Mouse (Mus musculus) ES-Bruce4 (cell line): ENCODE measurements around the gene Gnb5.

Source experiments
- CTCF ChIP-seq: IDR thresholded peaks from one replicate; pipeline ENCODE4 v1.8.1; 2011; ENCODE audit warnings: low read depth, low read length
- POLR2A ChIP-seq: IDR thresholded peaks from one replicate; pipeline ENCODE4 v1.8.1; 2011; ENCODE audit warnings: low read length; ENCODE audit not compliant: insufficient read depth

DNA sequence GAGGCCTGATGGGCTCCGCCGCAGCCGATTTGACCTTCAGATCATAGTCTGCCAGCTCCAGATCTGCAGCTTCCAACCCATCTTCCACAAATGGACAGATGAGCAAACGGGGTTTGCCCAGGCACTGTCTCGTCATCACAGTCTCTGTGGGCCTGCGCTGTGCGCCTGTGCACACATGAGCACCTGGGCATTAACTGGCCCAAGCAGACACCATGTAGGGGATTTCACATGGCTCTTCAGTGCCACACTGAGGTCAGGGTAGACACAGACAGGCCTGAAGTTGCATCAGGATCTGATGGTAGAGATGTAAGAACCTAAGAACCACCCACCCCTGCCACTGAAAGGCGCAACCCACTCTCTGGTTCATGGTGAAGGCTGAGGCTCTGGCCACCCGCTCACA lies 31.0 kb upstream of the Gnb5 start:
- peak; percentile 6 for TF ChIP-seq CTCF
- no peak for TF ChIP-seq POLR2A
